Mouse (Mus musculus) ovary, postnatal 36 days (tissue): ENCODE data around the gene Pck2.
A peak's percentile ranks its signal among the peaks of the same experiment; 100 is the strongest.

ENCODE experiments used
- DNase-seq: peaks from one replicate; pipeline ENCODE4 v3.0.0; 2022; ENCODE audit warnings: low spot score, mixed read lengths

Pck2 gene

DNA sequence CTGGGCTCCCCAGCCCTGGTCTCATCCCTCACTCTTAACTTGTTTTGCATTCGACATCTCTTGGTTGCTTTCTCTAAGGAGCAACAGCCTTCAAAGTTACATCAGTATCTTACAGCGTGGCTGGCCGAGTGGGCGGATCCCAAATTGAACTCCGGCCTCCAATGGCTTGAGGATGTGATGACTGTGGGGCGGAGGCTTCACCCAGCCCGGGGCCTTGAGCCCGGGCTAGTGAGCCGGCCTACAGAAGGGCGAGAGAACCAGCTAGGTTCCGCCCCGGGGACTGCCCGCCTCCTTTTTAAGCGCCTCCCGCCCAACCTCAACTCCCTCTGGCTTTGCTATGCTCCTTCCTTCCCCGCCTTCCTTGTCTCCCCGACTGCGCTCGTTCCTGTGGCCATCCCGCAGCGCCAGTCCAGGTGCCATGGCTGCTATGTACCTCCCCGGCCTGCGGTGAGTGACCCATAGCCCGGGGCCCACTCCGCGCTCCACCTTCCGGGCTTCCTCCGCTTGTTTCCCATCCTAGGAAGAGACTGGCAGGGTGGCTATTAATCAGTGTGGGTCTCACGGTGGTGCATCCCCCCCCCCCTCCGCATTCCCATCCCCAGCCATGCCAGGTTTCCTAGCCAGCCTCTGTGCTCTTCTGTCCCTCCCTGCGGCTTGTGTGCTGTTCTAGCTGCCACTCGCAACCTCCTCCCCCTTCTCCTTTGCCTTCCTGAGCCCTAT lies at the start of gene Pck2:
TSS of gene Pck2 (plus strand) at position 200 of the 720 bp plus-strand sequence.
- peak; percentile 90 for DNase-seq

DNA sequence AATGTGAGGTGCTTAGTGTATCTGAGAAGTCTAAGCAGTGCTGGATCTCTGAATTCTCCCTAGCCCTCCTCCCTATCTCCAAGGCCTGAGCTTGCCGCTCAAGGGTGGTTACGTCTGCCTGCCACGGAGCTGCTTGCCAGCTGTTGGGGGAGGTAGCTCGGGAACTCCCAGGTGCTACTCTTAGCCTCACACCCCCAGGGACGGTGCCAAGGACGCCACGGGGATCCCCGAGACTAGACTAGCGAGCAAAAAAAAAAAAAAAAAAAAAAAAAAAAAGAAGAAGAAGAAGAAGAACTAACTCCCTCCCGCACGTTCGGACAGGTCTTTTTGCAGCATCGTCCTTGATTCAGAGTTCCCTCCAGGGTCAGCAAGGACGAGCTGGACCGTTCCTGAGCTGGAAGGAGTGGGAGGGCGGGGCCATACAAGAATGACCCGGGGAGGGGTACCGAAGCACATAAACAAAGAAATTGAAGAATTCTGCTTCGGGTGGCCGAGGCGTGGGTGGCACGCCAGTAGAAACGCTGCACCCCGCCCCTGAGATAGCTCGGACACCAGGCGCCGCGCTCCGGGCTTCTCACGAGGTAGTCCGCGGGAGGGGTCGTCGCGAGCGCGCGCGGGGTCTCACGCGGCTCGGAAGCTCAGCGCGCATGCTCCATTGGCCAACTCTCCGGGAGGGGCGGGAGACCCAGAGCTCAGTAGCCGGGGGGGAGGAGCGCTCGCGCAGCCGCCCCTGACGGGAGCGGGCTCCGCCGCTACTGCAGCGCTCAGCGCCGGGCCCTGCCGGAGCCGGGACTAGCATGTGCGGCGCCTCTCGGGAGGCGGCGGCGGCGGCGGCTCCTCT lies 49.5 kb upstream of the Pck2 start, which contains the start of gene Carmil3:
TSS of gene Carmil3 (plus strand) at position 291 of the 841 bp plus-strand sequence.
- peak; percentile 80 for DNase-seq

DNA sequence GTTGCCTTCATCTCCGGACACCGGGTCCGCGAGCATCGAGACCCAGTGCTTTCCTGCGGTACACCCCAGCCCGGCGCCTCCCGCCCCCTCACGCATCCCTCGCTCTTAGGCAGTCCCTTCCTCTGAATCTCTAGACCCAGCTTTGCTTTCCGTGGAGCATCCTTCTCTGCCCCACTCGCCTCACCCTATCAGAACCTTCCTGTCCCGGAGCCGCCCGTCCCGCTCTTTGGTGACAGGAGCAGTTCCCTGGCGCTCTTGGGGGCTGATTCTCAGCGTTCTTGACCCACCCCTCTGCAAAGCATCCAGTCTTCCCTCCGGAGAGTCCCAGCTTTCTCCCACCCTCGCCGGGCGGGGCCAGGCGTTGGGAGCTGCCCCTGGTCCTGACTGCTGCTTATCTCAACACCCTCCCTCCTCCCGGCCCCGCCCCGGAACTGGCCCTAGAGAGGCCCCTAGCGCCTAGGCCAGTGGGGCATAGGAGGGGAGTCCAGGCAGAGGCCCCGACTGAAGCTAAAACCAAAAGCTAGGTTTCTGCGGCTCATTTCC lies 48.7 kb upstream of the Pck2 start:
- DNase-seq: peak; percentile 78

DNA sequence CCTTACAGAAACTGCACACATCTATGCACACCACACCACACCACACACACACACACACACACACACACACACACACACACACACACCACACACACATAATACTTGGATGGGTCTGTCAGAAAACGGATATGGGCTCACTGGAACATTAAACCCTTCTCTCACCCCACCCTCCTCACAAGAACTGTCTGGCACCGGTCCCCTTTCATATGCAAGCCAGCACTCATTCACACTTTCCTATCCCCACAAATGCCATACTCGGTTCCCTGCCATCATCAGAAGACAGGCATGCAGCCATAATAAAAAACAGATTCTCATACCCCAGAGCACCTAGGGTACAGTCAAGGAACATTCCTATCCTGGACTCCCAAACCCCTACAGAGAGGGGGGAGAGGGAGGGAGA lies 48.0 kb upstream of the Pck2 start:
- no peak for DNase-seq

DNA sequence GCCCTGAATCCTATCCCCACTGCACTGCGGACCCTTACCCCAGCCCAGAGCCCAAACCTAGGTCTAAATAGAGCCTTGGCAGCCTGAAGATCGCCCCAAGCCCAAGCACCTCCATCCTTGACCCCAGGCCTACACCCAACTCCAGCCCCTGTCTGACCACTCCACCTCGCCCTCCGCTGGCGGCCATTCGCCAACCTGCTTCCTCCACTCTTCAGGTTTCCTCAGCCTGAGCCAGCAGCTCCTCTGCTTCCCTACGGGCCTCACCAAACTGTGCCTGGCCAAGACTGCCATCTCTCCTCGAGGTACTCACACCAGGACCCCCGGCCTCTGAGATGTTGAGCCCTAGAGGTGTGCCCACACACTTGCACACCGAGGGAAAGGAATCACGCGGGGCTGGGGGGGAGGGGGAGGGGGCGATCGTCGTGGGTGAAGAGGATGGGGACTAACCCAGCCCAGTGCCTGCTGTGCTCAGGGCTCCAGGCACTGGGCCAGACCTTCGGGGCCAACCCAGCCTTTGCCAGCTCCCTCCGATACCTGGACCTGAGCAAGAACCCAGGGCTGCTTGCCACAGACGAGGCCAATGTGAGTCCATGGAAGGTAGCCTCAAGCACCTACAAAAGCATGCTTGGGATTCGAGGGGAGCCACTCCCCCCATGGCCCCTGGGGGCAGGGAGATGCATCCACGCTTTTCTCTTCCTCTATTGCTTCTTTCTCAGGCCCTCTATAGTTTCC lies 44.4 kb upstream of the Pck2 start:
- no peak for DNase-seq

DNA sequence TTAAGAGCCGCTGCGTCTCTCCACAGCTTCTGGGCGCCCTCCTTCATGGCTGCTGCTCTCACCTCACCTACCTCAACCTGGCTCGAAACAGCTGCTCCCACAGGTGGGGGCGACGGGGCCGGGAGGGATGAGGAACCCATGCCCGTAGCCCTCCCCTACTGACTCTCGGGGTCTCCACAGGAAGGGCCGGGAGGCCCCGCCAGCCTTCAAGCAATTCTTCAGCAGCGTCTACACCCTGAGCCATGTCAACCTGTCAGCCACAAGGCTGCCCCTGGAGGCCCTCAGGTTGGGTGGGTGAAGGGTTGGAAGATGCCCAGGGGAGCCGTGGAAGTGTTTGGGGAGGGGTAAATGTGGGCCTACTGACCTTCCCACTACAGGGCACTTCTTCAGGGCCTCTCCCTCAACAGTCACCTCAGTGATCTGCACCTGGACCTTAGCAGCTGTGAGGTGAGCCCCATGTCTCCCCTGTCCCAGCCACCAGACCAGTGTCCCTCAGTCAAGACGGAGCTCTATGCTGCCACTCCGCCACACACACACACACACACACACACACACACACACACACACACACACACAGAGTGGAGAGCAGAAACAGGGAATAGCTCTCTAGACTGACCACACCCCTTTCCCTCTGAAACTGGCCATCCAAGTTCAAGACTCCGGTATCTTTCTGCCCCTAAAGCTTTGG lies 43.2 kb upstream of the Pck2 start:
- no peak for DNase-seq

DNA sequence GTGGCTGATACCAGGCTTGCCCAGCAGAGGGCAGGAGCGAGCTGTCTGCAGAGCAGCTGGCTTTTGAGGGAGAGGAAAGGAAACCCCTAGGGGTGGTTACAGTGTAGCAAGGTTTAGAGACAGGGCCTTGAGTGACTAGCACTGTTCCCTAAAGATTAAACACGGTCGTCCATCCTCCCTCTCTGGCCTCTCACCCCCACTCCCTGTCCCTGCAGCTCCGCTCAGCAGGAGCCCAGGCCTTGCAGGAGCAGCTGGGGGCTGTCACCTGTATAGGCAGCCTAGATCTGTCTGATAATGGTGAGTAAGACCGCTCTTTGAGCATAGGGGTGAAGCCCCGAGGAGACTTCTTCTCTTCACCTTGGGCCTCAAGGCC lies 42.6 kb upstream of the Pck2 start:
- DNase-seq: peak; percentile 87

DNA sequence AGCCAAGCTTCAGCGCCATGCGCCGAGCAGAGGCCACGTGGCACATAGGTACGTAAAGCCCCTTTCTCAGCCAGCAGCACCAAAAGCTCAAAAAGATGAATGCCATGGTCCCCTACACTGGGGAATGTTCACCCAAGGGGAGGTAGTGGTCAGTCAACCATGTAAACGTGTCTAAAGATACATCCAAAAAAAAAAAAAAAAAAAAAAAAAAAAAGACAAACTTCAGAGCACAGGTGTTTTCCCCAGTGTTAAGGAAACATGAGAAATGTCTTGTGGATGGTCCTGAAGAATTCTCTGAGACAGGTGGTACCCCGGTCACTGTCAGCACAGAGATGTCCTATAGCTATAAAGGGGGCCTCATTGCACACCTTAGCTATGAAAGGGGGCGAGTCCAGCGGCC lies 34.5 kb upstream of the Pck2 start:
- no peak for DNase-seq

DNA sequence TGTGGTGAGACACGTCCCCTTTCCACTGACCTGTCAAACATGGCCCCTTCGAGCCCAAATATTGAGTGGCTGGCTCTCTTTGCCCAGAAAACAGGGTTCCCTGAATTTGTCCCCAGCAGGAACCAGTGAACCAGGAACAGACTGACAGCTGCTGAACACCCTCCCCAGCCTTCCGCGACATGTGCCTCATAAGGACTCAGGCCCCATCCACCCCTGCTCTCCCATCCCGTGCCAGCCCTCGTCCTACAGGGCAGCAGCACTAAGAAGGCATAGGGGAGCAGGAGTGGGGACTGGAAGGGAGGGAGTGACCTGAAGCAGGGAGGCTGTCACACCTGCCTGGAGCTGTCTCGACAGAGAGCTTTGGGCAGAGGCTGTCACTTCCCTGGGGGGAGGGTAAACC lies 32.3 kb upstream of the Pck2 start:
- DNase-seq: no peak

DNA sequence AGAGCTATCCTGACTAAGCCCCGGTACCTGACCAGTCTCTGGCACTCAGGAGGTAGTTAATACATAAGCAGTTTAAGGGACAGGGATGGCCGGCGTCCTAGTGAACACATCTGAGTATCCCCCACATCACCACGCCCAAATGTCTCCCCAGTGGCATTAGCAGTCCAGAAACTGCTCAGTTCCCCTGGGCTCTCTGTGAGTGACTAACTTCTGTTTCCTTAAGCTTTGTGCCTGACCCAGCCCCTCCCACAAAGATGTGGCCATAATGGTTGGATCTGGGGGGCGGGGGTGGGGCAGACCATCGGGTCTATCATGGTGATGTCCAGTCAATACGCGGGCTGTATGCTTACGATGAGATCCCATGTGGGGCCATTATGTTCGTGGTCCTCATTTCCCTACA lies 30.5 kb upstream of the Pck2 start:
- no peak for DNase-seq

DNA sequence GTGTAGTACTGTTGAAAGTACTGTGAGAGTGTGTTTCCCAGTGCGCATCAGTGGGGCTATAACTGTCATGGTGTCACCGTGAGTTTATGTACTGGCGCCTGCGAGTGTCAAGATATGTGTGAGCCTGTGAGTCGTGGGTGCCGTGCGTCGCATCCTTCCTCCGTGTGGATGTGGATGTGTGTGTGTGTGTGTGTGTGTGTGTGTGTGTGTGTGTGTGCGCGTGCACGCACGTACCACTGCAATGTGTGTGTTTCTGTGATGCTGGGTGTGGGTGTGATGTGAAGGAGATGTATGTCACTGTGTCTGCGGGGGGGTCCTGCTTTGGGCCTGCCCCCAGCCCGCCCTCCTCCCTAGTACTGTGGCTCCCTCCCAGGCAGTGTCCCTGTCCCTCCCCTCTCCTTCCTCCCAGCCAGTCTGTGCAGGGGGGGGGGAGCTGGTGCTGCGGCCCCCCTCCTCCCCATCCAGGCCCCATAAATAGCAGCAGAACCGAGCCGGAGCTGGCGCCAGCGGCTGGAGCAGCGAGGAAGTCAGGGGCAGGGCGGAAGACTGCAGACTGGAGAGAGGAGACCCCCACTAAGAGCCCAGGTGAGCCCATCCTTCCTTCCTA lies 29.8 kb upstream of the Pck2 start, which contains the start of gene Cpne6:
TSS of gene Cpne6 (plus strand) at position 321 of the 607 bp plus-strand sequence.
- DNase-seq: no peak

DNA sequence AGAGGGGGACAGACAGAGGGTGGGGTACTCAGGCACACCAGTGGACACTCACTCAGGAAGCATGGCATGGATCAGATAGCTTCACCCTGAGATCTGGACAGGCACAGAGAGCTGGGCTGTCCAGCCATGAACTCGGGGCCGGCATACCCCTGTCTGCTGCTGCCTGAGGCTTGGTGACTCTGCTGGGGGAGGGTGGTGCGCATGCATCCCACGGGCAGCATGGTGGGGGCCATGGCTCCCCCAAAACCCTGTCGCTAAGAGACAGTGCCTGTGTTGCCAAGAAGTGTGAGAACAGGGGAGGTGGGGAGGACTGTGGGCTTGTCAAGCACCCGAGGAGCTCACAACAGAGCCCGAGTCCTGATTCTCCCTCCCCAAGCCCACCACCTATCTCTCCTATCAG lies 29.0 kb upstream of the Pck2 start:
- DNase-seq: no peak

DNA sequence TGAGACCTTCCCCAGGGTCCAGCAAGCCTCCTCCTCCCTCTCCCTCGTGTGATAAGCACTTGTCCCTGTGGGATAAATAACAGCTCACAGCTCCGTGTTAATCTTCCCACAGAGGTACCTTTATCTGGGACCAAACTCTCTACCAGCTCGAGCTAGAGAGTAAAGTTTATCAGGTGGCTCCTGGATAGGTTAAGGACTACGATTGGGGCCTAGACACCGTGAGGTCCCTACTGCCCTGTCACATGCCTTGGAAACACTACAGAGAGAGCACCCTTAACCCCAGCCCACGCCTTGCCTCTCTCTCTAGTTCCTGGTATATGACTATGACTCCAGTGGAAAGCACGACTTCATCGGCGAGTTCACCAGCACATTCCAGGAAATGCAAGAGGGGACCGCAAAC lies 26.1 kb upstream of the Pck2 start:
- DNase-seq: no peak

DNA sequence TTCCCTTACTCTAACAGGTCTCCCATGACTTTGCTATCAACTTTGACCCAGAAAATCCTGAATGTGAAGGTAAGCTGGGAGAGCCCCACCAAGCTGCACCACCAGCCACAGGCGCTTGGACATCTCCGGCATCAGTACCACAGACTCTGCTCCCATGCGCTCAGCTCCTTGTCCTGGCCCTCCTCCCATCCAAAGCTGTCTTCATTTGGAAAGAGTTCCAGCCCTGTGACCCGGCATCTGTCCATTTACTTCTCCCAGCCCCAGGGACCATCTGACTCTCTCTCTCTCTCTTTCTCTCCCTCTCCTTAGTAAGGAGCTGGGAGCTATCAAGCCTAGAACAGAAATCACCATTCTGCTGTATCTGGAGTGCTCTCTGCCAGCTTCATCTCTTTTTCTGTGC lies 24.2 kb upstream of the Pck2 start:
- DNase-seq: no peak

DNA sequence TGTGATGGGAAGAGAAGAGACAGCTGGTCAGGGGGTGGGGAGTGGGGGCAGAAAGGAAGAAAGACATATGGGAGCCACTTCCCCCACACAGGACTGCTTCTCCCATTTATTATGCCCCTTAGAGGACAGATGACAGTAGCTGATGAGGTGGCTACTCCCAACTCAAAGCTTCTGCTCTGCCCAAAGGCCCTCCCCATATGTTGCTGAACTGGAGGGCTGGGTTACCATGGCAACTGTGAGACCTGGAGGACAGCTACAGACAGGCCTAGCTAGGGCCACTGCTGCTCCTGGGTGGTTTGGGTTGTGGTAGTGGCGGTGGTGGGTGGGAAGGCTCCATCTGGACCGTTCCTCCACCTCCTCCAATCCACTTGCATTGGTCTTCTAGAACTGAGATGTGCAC lies 21.2 kb upstream of the Pck2 start:
- DNase-seq: no peak

DNA sequence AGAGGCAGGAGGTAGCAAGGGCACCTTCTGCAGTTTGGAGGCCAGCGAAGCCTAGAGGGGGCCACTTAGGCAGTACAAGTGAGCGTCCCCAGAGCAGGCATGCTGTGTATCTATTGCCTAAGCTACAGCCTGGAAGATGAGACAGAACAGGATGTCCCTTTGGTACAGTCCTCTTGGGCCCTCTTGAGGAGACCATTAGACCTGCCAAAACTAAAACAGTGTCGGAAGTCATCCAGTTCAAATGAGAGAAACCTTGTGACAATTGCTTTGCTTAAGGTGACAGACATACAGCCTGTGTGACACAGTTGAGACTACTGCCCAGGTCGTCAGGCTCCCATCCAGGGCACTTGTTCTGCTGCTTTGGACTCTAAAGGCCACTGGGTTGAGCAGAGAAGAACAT lies 20.5 kb upstream of the Pck2 start:
- DNase-seq: no peak

DNA sequence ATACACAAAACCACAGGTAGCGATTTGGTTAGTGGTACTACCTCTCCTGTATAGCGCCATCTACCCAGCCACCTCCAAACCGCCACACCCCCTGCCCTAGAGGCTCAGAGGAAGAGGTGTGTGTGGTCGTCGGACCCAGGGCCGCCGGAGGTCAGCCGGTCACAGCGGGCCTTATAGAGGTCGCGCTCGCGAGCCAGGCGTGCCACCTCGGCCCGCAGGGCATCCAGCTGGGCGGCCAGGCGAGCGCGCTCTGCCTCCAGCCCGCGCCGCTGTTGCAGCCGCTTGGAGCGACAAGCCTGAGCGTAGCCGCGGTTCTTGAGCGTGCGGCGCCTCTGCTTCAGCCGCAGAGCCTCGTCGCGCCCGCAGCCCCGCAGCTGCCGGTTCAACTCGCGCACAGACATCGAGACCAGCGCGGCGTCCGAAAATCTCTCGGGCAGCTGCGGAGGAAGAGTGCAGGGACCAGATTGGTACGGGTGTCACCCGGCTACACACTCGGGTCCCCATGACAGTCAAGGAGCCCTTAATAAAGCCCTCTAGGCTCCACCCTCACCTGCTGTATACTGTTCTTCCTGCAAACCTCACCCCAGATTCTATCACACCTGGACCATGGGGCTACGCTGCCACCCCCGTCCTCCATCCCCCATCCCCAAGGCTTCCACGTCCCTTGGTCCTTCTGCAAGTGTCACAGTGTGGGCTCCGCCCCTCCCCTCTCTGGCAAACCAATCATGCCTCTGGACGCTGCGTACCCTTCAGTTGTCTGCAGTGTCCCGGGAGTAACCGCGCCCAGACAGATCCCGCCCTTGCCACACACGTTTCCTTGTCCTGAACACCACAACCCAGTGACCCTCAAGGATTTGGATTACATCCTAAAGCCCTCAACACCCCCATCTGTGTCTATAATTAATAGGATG lies 19.4 kb upstream of the Pck2 start:
- no peak for DNase-seq

DNA sequence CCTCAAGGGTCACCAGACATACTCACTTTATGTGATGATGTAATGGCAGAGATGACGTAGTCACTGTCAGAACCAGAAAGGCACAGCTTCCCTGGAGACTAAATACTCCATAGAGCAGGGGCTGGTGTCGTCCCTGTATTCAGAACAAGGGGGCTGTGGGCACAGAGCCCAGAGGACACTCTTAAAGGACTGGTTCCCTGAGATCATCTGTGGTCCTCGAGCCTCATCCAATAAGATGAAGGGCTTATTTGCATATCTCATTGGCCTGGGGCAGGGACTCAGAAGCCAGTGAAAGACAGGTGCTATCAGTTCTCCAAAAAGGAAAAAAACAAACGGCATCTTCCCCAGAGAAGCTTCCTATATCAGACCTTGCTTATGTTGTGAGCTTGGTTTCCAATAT lies 16.0 kb upstream of the Pck2 start:
- no peak for DNase-seq

DNA sequence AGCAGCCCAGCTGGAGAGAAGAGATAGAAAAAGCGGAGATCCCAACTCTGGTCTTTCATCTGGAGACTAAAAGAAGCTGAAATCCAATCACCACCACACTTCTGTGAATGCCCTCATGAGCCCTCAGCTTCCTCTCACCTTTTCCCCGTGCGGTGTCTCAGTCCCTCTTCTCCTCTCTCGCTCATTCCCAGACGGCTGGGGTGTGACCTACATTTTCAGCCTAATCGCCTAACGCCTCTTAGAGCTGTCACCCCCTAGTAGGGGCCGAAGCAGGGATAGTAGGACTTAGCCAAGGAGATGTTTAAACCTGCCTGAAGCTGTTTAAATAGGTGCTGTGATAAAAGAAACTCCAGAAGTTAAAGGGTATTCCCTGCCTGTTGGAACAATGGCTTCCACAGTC lies 15.3 kb upstream of the Pck2 start, which contains the start of gene Nrl:
TSS of gene Nrl (minus strand) at position 197 of the 400 bp plus-strand sequence.
- DNase-seq: no peak

DNA sequence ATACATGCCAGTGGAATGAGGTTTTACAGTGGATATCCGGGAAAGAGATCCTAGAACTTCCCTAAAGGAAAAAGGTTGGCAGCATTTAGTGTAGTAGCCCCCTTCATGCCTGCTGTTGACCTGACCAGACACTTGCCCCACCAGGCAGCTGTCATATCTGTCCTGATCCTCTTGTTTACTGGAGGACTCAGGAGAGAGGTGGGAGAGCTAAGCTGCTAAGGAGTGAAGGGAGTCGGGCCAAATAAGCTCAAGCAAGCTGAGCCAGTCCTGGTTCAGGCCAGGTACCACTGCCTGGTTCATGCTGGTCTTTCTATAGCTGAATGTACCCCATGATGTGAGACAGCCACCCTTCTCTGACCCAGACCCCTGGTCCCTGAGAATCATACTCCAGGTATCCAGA lies 13.4 kb upstream of the Pck2 start:
- no peak for DNase-seq
